Mouse (Mus musculus) heart, adult 11 months (tissue): ENCODE measurements at regions not wholly inside any gene's neighbourhood (a gene's known extent, or its start where the extent isn't known, plus 50 kb on each side); places are given as distances from the start of the nearest gene placed in this dataset.

ENCODE experiments used
- DNase-seq: peaks from one replicate; pipeline ENCODE4 v3.0.0; 2022

DNA sequence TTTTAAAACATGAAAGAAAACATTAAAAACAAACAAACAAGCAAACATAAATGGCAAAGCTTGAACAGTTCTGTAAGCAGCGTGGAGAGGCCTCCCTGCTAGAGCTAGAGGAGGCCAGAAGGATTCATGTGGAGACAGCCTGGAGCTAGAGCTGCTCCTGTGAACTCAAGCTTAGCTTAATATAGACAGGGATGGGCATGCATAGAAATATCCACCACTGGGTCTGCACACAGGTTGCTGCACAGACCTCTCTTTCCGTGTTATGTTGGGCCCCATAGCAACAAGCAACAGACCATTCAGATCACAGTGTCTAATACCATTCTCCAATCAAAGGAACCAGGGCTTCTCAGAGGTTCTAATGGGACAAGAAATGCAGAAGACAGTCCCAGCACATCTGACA, 122.9 kb upstream of the Magi3 start:
- DNase-seq: no peak

DNA sequence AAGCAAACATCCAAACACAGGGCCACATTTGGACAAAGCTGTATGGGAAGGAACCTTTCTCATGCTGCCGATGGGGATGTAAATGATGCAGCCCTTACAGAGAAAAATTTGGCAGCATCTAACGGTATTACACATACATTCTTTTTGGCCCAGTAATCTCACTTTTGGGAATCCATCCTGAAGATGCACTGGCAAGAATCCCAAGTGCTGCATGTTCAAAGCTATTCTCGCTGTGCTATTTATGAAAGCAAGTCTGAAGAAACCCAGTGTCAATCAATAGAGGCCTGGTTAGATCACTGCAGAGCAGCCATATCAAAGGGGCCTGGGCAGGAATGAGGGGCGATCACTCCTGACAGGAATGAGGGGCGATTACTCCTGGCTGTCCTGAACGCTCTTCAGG, 122.0 kb upstream of the Magi3 start:
- peak; percentile 53 for DNase-seq

DNA sequence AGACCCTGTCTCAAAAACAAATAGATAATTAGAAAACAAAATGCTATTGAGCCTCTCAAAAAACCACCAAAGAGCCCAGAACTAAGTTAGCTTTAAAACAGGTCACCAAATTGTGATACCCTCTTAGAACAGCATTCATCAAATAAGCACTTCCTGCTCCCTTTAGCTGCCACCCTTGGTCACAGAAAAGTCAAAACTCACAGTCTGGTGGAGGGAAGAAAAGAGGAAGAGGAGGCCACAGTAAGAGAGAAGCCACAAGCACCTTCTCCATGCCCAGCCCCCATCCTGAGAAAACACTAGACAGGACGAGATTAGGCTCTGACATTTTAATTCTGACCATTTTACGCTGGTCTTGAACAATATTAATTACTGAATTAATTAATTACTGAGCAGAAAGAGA, 120.2 kb upstream of the Magi3 start:
- peak; percentile 54 for DNase-seq

DNA sequence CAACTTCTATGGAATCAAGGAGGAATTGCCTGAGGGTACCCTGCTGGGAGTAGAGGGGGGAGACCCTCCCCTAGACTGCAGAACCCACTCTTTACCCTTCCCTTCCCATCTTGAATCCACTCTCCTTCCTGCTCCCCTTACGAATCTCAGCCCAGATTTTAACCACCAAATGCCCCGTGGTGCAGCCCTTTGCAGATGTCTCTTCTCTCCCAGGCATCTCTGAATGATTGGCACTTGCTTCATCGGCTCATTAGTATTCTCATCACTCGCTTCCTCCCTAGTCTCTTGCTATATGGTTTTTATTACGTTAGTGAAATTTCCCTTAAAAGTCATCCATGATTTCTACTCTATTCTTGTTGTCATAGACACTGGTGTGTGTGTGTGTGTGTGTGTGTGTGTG, 116.7 kb upstream of the Magi3 start:
- DNase-seq: no peak

DNA sequence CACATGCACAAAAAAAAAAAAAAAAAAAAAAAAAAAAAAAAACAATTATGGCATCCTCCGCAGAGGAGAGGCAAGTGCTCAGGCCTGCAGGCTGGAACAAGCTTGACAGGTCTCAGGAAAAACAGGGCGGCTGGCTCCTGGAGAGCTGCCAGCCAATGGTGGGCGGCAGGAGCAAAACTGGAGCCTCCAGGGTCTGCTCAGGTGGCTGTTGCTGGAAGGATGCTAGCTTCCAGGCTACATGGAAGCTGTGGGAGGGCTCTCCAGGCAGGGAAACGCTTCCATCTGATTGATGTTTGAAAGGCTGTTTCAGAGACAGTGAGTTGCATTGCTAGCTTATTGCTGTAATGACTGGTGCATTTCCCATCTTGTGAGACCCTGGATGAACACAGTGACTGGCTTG, 116.1 kb upstream of the Magi3 start:
- peak; percentile 76 for DNase-seq

DNA sequence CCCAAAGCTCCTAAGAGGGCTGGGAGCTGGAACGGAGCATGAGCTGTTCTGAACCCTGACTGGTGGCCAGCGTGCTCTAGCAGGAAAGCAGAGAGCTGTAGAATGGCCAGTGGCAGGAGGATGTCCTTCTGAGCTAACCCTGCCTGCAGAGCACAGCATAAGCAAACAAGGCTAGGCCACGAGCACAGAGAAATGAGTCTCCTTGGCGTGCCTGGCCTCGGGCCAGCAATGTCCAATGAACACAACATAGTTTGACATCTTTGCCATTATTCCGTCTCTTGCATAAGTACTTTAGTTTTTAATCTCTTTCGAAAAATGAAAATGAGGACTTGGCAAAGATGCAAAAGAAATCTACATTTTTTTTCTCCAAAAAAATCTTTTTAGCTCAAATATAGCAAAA, 114.6 kb upstream of the Magi3 start:
- DNase-seq: peak; percentile 79

DNA sequence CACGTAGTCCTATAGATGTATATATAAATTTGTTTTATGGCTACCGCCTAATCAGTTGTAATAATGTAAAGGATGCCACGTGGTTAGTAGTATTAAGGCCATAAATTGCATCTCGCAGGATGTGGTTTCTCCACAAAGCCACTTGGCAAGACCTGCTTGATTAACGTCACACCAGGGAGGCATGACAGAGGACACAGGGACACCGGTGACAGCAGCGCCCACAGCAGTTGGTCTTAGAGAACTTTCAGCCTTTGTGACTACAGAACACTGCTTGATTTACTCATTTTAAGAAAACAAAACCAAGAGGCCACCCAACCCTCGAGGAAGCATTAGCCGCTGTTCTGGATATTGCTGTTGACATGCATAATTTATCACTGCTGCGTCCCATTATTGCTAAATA, 113.2 kb upstream of the Magi3 start:
- DNase-seq: peak; percentile 85

DNA sequence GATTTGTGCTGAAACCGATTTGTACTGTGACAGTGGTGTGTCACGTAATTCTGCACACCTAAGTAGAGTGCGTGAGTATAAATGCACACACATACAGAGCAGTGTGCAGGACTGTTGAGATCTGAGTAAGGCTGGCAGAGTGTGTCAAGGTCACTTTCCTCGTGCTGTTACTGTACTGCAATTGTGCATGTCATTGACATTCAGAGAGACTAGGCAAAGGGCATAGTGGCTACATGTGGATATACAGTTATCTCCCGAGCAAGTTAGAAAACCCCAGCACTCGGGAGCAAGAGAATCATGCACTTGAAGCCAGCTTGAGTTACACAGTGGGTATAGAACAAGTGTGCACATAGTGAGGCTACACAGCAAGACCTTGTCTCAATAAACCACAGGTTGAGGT, 110.5 kb upstream of the Magi3 start:
- DNase-seq: peak; percentile 77

DNA sequence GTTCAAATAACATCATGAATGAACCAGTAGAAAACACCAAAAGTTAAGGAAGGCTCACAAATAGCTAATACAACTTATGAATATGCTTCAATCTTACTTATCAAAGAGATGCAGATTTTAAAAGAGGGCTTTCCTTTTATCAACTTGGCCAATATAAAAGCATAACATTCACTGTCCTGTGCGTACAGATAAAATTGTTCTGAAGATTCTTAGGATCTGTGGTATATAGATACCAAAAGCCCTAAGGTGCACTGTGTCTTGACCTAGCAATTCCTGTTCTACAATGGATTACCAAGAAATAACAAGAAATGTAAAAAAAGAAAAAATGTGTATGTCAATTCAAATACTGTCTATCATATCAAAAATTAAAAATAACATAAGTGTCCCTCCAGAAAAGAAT, 107.7 kb upstream of the Magi3 start:
- DNase-seq: no peak

DNA sequence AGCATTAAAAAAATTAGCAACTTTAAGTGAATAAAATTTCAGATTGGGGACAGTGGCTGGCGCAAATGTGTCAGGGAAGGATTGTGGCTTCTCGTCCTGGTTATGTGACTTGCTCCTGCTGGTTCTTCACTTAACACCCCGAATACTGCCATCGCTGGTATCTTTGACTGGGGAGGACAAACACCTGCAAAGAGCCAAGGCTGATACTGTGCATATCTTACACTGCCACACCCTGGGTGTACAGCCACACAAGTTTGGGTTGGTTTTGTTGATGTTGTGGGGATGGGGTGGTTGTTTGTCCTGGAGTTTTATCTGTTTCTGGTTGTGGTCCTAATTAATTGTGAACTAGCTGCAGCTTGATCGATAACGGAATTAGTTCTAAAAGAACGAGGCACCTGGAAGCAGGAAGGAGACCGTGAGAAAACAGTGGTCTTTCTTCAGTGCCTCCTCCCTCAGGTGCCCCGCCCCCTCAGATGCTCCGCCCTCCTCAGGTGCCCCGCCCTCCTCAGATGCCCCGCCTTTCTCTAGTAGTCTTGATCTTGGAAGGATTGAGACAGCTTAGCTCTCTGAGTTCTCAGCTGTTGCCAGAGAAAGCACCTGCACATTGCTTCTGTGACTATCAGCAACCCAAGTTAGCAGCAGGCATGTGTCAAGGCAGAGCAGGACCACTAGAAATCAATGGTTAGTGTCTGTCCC, 107.0 kb upstream of the Magi3 start:
- DNase-seq: peak; percentile 80

DNA sequence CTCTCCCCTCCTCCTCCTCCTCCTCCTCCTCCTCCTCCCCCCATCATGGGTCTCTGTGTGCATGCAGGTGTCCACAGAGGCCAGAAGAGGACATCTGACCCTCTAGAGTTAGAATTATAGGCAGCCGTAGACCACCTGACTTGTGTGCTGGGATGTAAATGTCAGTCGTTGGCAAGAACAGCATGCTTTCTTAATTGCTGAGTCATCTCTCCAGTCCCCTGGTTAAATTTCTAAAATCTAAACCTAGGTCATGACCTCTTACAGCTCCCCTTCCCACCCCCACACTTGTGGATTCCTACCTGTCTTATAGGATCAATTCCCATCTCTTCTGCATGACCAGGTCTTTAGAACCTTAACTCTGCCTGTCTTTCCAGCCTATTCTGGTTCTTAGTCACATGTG, 102.4 kb upstream of the Magi3 start:
- DNase-seq: peak; percentile 74

DNA sequence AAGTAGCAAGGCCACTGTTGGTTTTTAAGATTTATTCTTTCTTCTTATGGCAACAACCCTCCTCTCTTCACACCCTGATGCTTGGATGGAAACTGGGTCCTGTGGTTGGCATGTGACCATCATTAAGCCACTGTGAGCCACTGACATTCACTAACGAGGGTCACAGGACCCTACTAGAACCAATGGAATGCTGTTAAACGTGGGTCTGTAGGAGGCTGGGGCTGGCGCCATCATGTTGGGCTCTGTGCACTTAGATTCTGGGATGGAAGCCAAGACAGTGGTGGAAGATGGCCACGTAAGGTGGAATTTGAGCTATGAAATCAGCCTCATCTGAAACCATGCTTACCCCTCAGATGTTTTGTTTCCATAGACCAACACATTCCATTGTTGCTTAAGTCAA, 100.2 kb upstream of the Magi3 start:
- peak; percentile 94 for DNase-seq

DNA sequence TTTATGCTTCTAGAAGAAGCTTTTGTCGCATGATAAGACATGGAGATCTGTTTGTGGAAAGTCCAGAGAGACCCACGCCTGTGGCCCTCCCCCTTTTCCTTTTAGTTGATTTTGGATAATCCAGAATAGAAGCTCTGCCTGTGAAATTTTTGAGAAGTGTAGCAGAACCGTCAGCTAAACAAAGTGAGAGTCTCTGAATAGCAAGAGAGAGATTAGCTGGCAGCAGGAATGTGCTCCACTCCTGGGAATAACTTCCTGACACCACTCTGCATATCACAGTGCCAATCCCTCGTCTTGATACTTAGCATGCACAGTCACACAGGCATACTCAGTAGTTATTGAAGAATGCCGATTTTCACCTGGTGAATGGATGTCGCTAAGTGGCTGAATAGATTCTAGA, 99.2 kb upstream of the Magi3 start:
- DNase-seq: no peak

DNA sequence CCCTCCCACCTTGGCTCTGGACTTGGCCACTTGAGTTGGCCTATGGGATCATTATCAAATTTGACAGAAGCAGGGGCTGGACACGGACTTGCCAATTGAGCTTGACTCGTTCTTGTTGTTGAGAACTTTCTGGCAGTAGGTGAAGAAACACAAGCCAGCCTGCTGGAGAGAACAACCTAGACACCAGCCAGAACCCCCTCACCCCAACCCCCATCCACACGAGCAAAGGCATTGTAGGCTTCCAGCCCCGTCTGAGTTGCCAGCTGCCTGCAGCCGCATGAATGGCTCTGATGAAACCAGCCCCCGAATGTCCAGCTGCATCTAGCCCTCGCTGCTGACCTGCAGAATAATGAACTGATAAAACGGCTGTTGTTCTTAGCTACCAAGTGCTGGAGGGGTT, 98.7 kb upstream of the Magi3 start:
- peak; percentile 99 for DNase-seq

DNA sequence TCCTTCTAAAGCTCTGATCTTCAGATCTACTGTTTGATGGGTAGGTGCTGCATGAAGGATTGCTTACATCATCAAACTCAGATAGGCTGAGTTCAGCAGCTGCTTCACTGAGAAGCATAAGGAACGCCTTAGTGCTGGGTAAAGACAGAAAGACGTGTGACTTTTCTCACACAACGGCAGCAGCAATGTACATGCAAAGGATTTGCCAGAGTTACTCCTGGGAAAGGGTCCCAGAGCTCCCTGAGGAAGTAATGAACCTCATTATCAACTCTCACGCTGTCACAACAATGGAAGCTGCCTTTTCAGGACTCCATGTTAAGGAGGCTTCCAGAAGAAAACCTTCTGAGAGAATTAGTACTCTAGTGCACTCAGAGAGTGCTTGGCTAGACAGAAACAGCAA, 97.4 kb upstream of the Magi3 start:
- no peak for DNase-seq

DNA sequence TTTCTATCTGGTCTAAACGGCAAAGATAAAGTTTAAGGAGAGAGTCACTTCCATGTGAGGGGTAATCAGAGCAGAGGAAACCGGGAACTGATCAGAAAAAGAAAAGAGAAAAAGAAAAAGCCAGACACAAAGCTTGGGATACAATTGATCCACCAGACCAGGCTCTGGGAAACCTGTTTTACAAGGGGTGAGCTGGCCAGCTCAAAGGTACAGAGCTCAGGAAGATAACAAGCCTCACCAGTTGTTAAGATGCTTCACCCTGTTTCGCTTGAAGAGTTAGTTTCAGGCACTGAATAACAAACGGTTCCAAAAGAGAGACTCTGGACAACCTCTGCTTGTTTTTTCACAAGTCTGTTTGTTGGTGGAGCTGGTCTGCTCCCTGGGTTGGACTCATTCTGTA, 92.9 kb upstream of the Magi3 start:
- no peak for DNase-seq

DNA sequence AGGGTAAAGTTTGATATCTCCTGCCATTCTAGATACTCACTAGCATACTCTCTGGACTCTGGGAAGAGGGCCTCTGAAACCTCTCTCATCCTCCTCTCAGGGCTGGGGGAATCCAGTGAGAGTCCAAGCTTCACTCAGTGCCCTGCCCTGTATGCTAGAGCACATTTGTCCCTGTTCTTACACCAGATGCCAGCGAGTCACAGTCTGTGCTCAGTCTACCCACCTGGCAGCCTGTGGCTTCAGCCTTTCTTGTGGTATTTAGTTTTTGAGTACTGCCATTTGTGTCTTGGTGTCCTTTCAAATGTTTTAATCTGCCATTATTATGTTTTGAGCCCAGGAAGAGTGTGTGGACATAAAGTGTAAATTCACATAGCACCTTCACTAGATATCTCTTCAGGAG, 86.8 kb upstream of the Magi3 start:
- no peak for DNase-seq

DNA sequence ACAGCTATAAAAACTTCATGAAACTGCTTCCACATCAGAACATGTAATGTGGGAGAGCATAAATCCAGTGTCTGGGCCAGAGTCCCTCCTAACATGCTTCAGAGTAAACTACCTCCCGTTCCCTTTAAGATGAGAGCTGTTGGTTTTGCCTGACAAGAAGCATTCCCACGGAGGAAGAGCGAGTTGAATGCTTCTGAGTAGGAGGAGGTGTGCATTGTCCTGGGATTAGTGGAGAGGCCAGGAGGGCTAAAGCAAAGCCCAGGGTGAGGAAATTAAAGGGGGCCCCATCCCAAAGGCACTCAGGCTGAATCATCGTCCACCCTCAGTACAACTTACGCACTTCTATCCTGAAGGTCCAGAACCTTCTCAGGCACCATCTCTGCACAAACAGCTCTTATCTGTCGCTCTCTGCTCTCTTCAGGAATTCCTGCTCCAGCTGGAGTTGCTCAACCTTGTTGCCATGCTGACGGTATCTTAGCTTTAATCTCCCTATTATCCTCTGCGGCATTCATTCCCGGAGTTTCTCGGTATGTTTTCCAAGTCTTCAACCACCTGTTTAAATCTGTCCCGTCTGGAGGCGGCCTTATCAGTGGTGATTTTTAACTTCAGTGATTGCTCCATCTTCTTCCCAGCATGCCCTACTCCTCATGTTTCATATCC, 85.9 kb upstream of the Magi3 start:
- DNase-seq: no peak

DNA sequence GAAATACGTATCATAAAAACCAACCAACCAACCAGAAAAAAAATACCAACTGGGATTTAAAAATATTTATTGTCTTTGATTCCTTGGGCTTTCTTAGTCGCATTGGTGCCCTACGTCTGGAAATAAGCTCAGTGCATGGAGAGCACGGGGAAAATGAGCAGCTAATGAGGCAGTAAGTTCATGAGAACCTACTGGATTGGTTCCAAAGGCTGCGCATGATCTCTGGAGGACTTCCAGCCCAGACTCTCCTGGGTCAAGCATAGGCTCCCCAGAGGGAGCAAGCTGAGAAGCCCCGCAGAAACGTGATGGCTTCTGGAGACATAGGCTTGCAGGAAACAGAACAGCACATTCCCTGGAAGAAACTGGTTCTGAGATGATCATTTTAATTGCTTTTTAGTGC, 83.4 kb upstream of the Magi3 start:
- DNase-seq: peak; percentile 94

DNA sequence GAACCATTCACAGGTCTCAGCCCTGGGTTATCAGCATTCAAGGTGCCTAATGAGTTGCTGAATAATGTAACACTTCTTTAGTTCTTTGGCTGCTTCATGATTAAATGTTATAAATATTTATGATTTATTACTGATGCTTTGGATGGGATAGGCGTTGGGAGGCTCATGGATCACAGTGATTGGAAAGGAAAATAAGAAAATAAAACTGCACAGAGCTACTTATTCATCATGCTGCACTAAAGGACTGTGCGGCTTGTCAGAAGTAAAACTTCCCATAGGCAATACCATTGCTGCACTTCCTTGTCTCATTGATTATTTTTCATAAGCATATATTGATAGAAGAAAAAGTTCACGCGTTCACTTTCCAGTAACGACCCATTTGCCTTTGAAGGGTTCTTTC, 80.0 kb upstream of the Magi3 start:
- DNase-seq: no peak

DNA sequence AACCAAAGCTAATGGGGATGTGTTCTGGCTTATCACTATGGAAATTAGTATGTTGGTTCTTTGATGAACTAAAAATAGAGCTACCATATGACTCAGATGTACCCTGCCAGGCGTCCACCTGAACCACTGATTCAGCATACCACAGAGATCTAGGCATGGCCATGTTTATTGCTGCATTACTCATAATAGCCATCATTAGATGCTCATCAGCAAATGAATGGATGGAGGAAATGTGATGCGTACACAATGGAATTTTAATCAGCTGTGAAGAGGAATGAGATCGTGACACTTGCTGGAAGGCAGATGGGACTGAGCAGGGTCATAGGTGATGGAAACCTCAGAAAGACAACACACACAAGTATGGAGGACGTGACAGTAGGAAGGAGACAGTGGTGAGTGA, 78.7 kb upstream of the Magi3 start:
- no peak for DNase-seq

DNA sequence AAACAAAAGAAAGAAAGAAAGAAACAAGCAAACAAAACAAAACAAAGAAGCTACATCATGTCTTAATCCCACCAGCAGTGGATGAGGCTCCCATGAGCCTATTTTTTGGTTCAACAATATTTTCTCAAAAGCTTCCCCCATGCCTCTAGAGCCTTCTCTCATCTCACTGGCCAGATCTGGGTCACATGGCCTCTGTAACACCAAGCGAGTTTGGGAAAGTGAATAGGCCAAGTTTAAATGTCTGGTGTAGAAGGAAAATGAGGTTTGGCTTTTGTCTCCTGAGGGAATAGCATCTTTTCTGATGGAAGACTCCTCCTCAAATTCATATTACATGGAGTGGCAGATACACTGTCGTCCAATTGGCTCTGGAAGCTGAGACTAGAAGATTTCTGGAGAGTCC, 78.2 kb upstream of the Magi3 start:
- no peak for DNase-seq

DNA sequence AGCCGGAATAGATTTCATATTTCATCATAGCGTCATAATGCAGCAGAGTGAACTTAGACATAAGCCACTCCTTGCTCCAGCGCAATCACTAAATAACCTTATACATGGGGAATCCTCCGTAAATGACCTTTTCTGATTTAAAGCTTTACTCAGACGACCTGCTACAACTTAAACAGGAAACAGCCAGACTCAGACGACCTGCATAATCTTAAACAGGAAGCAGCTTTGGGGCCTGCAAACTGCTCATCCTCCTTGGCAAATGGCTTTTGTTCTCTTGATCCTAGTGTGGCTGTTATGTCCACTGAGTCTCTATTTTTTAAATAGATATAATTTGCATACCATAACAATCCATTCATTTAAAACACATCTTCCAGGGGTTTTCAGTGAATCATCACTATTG, 76.9 kb upstream of the Magi3 start:
- DNase-seq: no peak

DNA sequence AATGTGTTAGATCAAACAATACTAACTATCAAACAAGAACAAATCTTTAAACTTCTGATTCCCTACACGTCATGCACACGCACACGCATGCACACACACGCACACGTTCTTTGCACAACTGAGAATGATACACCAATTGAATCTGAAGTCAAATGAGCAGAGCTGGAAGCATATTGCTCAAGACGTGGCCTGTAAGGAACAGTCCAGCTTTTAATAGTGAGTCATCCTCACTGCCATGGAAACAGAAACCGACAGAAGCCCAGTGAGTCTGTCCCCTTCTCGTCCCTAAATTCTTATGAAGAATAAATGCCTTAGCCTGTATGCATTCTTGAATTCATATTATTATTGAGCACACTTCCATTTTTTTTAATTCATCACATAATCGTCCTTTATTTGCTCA, 75.7 kb upstream of the Magi3 start:
- DNase-seq: peak; percentile 92
